8 mouse cellular contexts compared by ENCODE assay signal in the genomic region with DNA sequence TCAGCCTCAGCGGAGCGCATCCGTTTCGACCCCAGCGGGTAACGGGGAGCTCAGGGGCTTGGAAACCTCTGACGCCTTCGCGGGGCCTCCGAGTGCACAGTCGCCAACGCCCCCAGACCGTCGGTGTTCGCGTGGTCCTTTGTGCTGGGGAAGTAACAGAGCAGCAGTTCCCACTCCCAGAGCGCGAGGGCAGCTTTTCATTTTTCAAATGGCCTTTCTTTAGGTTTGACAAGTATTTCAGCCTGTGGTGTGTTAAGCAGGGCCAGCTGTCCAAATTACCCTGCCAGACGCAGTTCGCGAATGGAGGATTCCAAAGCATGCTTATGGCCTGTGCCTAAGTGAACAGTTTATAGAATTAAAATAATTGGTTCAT. TPM values are rescaled to one million over a fixed set of nuclear protein-coding genes. Genes with fewer than 3 reads are reported as not detected.
A peak's percentile ranks its signal among the peaks of the same experiment; 100 is the strongest.
DNase-seq lines count a peak whose midpoint lies in the region; ATAC-seq and TF ChIP-seq lines count a peak whose summit lies in the region.

No protein-coding gene starts in this region.

- DNase-seq in heart, adult 9 months (ENCODE audit: low spot score in 2 of 2): no peak
- DNase-seq in ES-E14 (ENCODE audit: low read depth, low spot score): no peak
- no peak for DNase-seq in adrenal gland, postnatal 14 days
- DNase-seq in right cerebral cortex, adult 2 months (ENCODE audit: low spot score in 2 of 2): no peak
- no peak for DNase-seq in B cell, adult 2 months

- H3K4me1 ChIP-seq in heart, embryonic 12.5 days (replicated peaks): peaks cover 22% of the 10 kb centered on the region
- peaks cover 4 to 7% of the 10 kb centered on the region in 2 experiments; a peak in 2 of 4 replicates for H3K4me1 ChIP-seq in ES-E14 (ENCODE audit: control insufficient read depth in 2 of 2, insufficient read depth in 2 of 2, low read length in 2 of 2, poor library complexity in 1 of 2)
- H3K4me1 ChIP-seq in forebrain, embryonic 13.5 days: peaks cover 24% of the 10 kb centered on the region
- H3K4me1 ChIP-seq in liver, embryonic 16.5 days (ENCODE audit: control insufficient read depth, low read depth, low read length): peaks cover 15% of the 10 kb centered on the region

- under 1% methylated on average over 21 of the region's 21 CpGs for WGBS in heart, embryonic 12.5 days
- under 1% methylated on average over 21 of the region's 21 CpGs for WGBS in forebrain, embryonic 13.5 days
- WGBS in liver, embryonic 16.5 days (ENCODE audit: insufficient replicate concordance): under 1% methylated on average over 21 of the region's 21 CpGs

- peak overlapping the region; percentile 87 for H3K4me3 ChIP-seq in heart, embryonic 12.5 days
- peak overlapping the region; percentile 82 to 99 for H3K4me3 ChIP-seq in ES-E14 (ENCODE audit: insufficient read depth in 1 of 2, low read depth in 1 of 2, low read length in 2 of 2, poor library complexity in 1 of 2, severe bottlenecking in 1 of 2)
- peak overlapping the region; percentile 89 for H3K4me3 ChIP-seq in forebrain, embryonic 13.5 days
- peak overlapping the region; percentile 95 for H3K4me3 ChIP-seq in liver, embryonic 16.5 days (ENCODE audit: low read depth, low read length)

- peak; percentile 82 for ATAC-seq in heart, embryonic 12.5 days (ENCODE audit: insufficient number of reproducible peaks, low FRiP score)
- peak; percentile 91 for ATAC-seq in forebrain, embryonic 13.5 days
- ATAC-seq in liver, embryonic 16.5 days (ENCODE audit: low read depth): peak; percentile 22

- peak overlapping the region; percentile 98 for H3K27ac ChIP-seq in heart, embryonic 12.5 days (ENCODE audit: poor library complexity, severe bottlenecking)
- H3K27ac ChIP-seq in ES-E14 (ENCODE audit: insufficient read depth, low read depth, low read length, poor library complexity, severe bottlenecking): no peak overlapping the region
- peak overlapping the region; percentile 97 for H3K27ac ChIP-seq in forebrain, embryonic 13.5 days
- peak overlapping the region; percentile 79 for H3K27ac ChIP-seq in liver, embryonic 16.5 days (ENCODE audit: low read length)

- in situ Hi-C loops in ES-E14 (cut with MboI; ENCODE audit: low sequenced_read_pairs in 2 of 2, unreplicated experiment in 2 of 2): no loop called here

- no peaks in the 10 kb centered on the region for H3K27me3 ChIP-seq in heart, embryonic 12.5 days (replicated peaks)
- no peaks in the 10 kb centered on the region for H3K27me3 ChIP-seq in forebrain, embryonic 13.5 days
- 0 out of 2 replicates have a peak, but pooled peaks cover 2% of the 10 kb centered on the region for H3K27me3 ChIP-seq in liver, embryonic 16.5 days (ENCODE audit: control insufficient read depth, insufficient read depth, low read depth, low read length)

- H3K36me3 ChIP-seq in heart, embryonic 12.5 days: no peaks in the 10 kb centered on the region
- H3K36me3 ChIP-seq in ES-E14 (ENCODE audit: control insufficient read depth, insufficient read depth, low read length, poor library complexity, severe bottlenecking): no peaks in the 10 kb centered on the region
- no peaks in the 10 kb centered on the region for H3K36me3 ChIP-seq in forebrain, embryonic 13.5 days (ENCODE audit: poor library complexity, severe bottlenecking)
- H3K36me3 ChIP-seq in liver, embryonic 16.5 days (ENCODE audit: control insufficient read depth, insufficient read depth): no peaks in the 10 kb centered on the region

- H3K9me3 ChIP-seq in heart, embryonic 12.5 days (replicated peaks): no peaks in the 10 kb centered on the region
- H3K9me3 ChIP-seq in ES-E14 (ENCODE audit: control insufficient read depth, insufficient read depth, low read depth, low read length): no peaks in the 10 kb centered on the region
- no peaks in the 10 kb centered on the region for H3K9me3 ChIP-seq in forebrain, embryonic 13.5 days (replicated peaks)
- H3K9me3 ChIP-seq in liver, embryonic 16.5 days (replicated peaks; ENCODE audit: control insufficient read depth, low read length): no peaks in the 10 kb centered on the region

- H3K4me2 ChIP-seq in heart, embryonic 12.5 days: peak overlapping the region; percentile 76
- H3K4me2 ChIP-seq in forebrain, embryonic 13.5 days: peak overlapping the region; percentile 73
- peak overlapping the region; percentile 99 for H3K4me2 ChIP-seq in liver, embryonic 16.5 days (ENCODE audit: low read depth, low read length)

- H3K9ac ChIP-seq in heart, embryonic 12.5 days: peak overlapping the region; percentile 99
- H3K9ac ChIP-seq in ES-E14 (ENCODE audit: insufficient read depth, low read depth, low read length, poor library complexity, severe bottlenecking): peak overlapping the region; percentile 85
- H3K9ac ChIP-seq in forebrain, embryonic 13.5 days: peak overlapping the region; percentile 93
- peak overlapping the region; percentile 79 for H3K9ac ChIP-seq in liver, embryonic 16.5 days (ENCODE audit: low read depth, low read length)

TF ChIP-seq in ES-E14, 5 proteins besides CTCF, POLR2A, EP300 and RAD21:
- TF ChIP-seq CHD2 (IDR thresholded peaks at IDR 0.05; ENCODE audit: low read depth, low read length) (no peak), HCFC1 (IDR thresholded peaks at IDR 0.05; ENCODE audit: borderline replicate concordance, insufficient read depth, low read length) (no peak), ZNF384 (IDR thresholded peaks at IDR 0.05; ENCODE audit: low read depth, low read length) (no peak), ZC3H11A (IDR thresholded peaks at IDR 0.05; ENCODE audit: borderline replicate concordance, low read depth, low read length) (no peak), MAFK (IDR thresholded peaks at IDR 0.05; ENCODE audit: insufficient read depth, low read depth, low read length) (no peak)

RNA-seq across cellular contexts. Expression of a gene that starts 0.4 kb away (rescaled TPM):
- polyA plus RNA-seq in heart, embryonic 12.5 days (2016; fragmentation: Nextera tagmentation; extraction: Ambion mirVana): 131 and 132 TPM in 2 replicates
- 26.1 and 49.6 TPM in 2 replicates for total RNA-seq in ES-E14 (2012; rRNA removed)
- polyA plus RNA-seq in forebrain, embryonic 13.5 days (2015; fragmentation: Nextera tagmentation; extraction: Ambion mirVana): 123 and 129 TPM in 2 replicates
- polyA plus RNA-seq in liver, embryonic 16.5 days (2015; fragmentation: Nextera tagmentation; extraction: Ambion mirVana): 87.0 and 91.8 TPM in 2 replicates
- 126 and 130 TPM in 2 replicates for total RNA-seq in adrenal gland, postnatal 14 days (2021)

RNA-seq across cellular contexts. Expression of a gene that starts 53.7 kb away (rescaled TPM):
- polyA plus RNA-seq in heart, embryonic 12.5 days (2016; fragmentation: Nextera tagmentation; extraction: Ambion mirVana): 62.4 and 72.0 TPM in 2 replicates
- 70.7 and 80.8 TPM in 2 replicates for total RNA-seq in ES-E14 (2012; rRNA removed)
- 68.1 and 69.7 TPM in 2 replicates for polyA plus RNA-seq in forebrain, embryonic 13.5 days (2015; fragmentation: Nextera tagmentation; extraction: Ambion mirVana)
- polyA plus RNA-seq in liver, embryonic 16.5 days (2015; fragmentation: Nextera tagmentation; extraction: Ambion mirVana): 30.0 and 30.3 TPM in 2 replicates
- total RNA-seq in adrenal gland, postnatal 14 days (2021): 14.0 and 14.8 TPM in 2 replicates

Comparison
In these comparisons a context has a peak if more than half of its experiments do, and no peak if none do; other contexts are left out.
1. ATAC-seq: peak in every context shown above with its lines; median percentile 91 in forebrain, embryonic 13.5 days; 82 in heart, embryonic 12.5 days; 22 in liver, embryonic 16.5 days.